Mouse (Mus musculus): ENCODE results near the gene Ubxn2a.

GRCm38 (mm10) chr12:4889251-4889650 is 18.3 kb downstream of the Ubxn2a start:
- TF ChIP-seq CTCF (IDR thresholded peaks at IDR 0.05; ENCODE audit: extremely low read depth, insufficient read depth, low read length) (no peak), POLR2A (IDR thresholded peaks at IDR 0.05; ENCODE audit: extremely low read depth, insufficient read depth, low read length) (no peak)

Measured in cortical plate, adult 2 months (tissue).